Mouse (Mus musculus) stomach, embryonic 15.5 days (tissue): ENCODE data around the gene Klf1. TPM values are rescaled to one million over a fixed set of nuclear protein-coding genes. Genes with fewer than 3 reads are reported as not detected.

Source experiments
- ATAC-seq: fragments of 200-750 bp; cut with Nextera tagmentation; 2 replicates; pipeline ENCODE4 v1.8.0; 2017; ENCODE audit warnings: low read depth, moderate number of reproducible peaks, moderate TSS enrichment; ENCODE audit not compliant: insufficient read depth, low FRiP score
- H3K27ac ChIP-seq: fragments of 300-500 bp; sonication (generic); 2 replicates; pipeline ENCODE4 v1.5.1; 2015; ENCODE audit warnings: mild to moderate bottlenecking, inconsistent platforms
- H3K27me3 ChIP-seq: fragments of 300-500 bp; sonication (generic); replicated peaks from 2 replicates; pipeline ENCODE4 v1.6.1; 2015; ENCODE audit warnings: inconsistent platforms
- H3K36me3 ChIP-seq: fragments of 300-500 bp; sonication (generic); 2 replicates; pipeline ENCODE4 v1.6.1; 2015; ENCODE audit warnings: inconsistent platforms
- H3K4me1 ChIP-seq: fragments of 300-500 bp; sonication (generic); 2 replicates; pipeline ENCODE4 v1.6.1; 2015; ENCODE audit warnings: inconsistent platforms
- H3K4me2 ChIP-seq: fragments of 300-500 bp; sonication (generic); 2 replicates; pipeline ENCODE4 v1.6.1; 2015; ENCODE audit warnings: mild to moderate bottlenecking, inconsistent platforms
- H3K4me3 ChIP-seq: fragments of 300-500 bp; sonication (generic); replicated peaks from 2 replicates; pipeline ENCODE4 v1.5.1; 2015; ENCODE audit warnings: inconsistent platforms
- H3K9ac ChIP-seq: fragments of 300-500 bp; sonication (generic); 2 replicates; pipeline ENCODE4 v1.6.1; 2015; ENCODE audit warnings: inconsistent platforms
- H3K9me3 ChIP-seq: fragments of 300-500 bp; sonication (generic); 2 replicates; pipeline ENCODE4 v1.6.1; 2016; ENCODE audit warnings: inconsistent platforms
- WGBS: fragments of 180-500 bp; shearing (Covaris S2); methylation state at CpG from one replicate; pipeline ENCODE4 v1.1.7; 2015; 5-methylcytosine and 5-hydroxymethylcytosine counted together
- polyA plus RNA-seq: library from polyadenylated mRNA; unstranded; fragments of >200 nt; fragmentation: Nextera tagmentation; extraction: Ambion mirVana; gene quantifications from 2 replicates; pipeline ENCODE4 v1.2.1, GENCODE M21; 2015

Gene Klf1
- polyA plus RNA-seq, 1 experiment from 2014 or later, result 39.3 TPM

- H3K4me3 ChIP-seq, result peak overlapping the region; percentile 40; the same call in 1 of the 2 replicates
- peak overlapping the region; percentile 77 for H3K4me2 ChIP-seq
- no peaks in the 10 kb centered on the region for H3K9me3 ChIP-seq
- H3K27ac ChIP-seq, result no peak overlapping the region
- WGBS, result 60% methylated on average over 13 of the region's 13 CpGs
- no peaks in the 10 kb centered on the region for H3K36me3 ChIP-seq
- no peak for ATAC-seq
- H3K9ac ChIP-seq, result no peak overlapping the region
- H3K4me1 ChIP-seq, result peaks cover 12% of the 10 kb centered on the region
- H3K27me3 ChIP-seq, result peaks cover 44% of the 10 kb centered on the region
Observed at GRCm38 (mm10) chr8:84937620-84938485, 36.1 kb downstream of the Klf1 start.

- H3K9me3 ChIP-seq, result no peaks in the 10 kb centered on the region
- H3K4me1 ChIP-seq, result peaks cover 22% of the 10 kb centered on the region
- H3K9ac ChIP-seq, result no peak overlapping the region
- H3K36me3 ChIP-seq, result no peaks in the 10 kb centered on the region
- H3K27ac ChIP-seq, result no peak overlapping the region
- H3K27me3 ChIP-seq, result peaks cover 48% of the 10 kb centered on the region
- H3K4me3 ChIP-seq, result no peak overlapping the region
- ATAC-seq, result no peak
- H3K4me2 ChIP-seq, result no peak overlapping the region
- WGBS, result 20% methylated on average over 4 of the region's 4 CpGs
Observed at GRCm38 (mm10) chr8:84943699-84944098, 42.0 kb downstream of the Klf1 start.

GRCm38 (mm10) chr8:84944478-84945160 is 42.9 kb downstream of the Klf1 start:
- Histone ChIP-seq H3K4me3 (0 out of 2 replicates have a peak overlapping the region, but pooled peaks have one; percentile 5), H3K9ac (no peak overlapping the region), H3K36me3 (no peaks in the 10 kb centered on the region), H3K27ac (no peak overlapping the region), H3K27me3 (peaks cover 48% of the 10 kb centered on the region), H3K4me2 (peak overlapping the region; percentile 21; the same call in 1 of the 2 replicates), H3K4me1 (peaks cover 22% of the 10 kb centered on the region), H3K9me3 (no peaks in the 10 kb centered on the region)
- ATAC-seq, result peak; percentile 58
- 3% methylated on average over 26 of the region's 26 CpGs for WGBS

GRCm38 (mm10) chr8:84945235-84945632 is 43.5 kb downstream of the Klf1 start:
- Histone ChIP-seq H3K4me3 (peak overlapping the region; percentile 42; the same call in 1 of the 2 replicates), H3K9ac (no peak overlapping the region), H3K36me3 (no peaks in the 10 kb centered on the region), H3K4me1 (peaks cover 22% of the 10 kb centered on the region), H3K27ac (no peak overlapping the region), H3K9me3 (no peaks in the 10 kb centered on the region), H3K4me2 (peak overlapping the region; percentile 82), H3K27me3 (peaks cover 54% of the 10 kb centered on the region)
- 4% methylated on average over 11 of the region's 11 CpGs for WGBS
- no peak for ATAC-seq

GRCm38 (mm10) chr8:84945633-84946527 is 44.2 kb downstream of the Klf1 start:
- Histone ChIP-seq H3K4me2 (peak overlapping the region; percentile 82), H3K27ac (no peak overlapping the region), H3K4me1 (peaks cover 22% of the 10 kb centered on the region), H3K9ac (no peak overlapping the region), H3K9me3 (no peaks in the 10 kb centered on the region), H3K4me3 (peak overlapping the region; percentile 42), H3K27me3 (peaks cover 57% of the 10 kb centered on the region), H3K36me3 (no peaks in the 10 kb centered on the region)
- WGBS, result under 1% methylated on average over 54 of the region's 67 CpGs
- no peak; the same call in 1 of the 2 replicates for ATAC-seq

GRCm38 (mm10) chr8:84946528-84947240 is 45.0 kb downstream of the Klf1 start, which contains the start of gene Rtbdn:
Gene Rtbdn (plus strand): TSS chr8:84946991.
- Histone ChIP-seq H3K27me3 (peaks cover 61% of the 10 kb centered on the region), H3K9ac (no peak within 1 kb of the TSS), H3K36me3 (no peaks in the 10 kb centered on the region), H3K9me3 (no peaks in the 10 kb centered on the region), H3K27ac (no peak within 1 kb of the TSS), H3K4me1 (peaks cover 22% of the 10 kb centered on the region), H3K4me2 (peak within 1 kb of the TSS; percentile 82), H3K4me3 (peak within 1 kb of the TSS; percentile 42)
- 10% methylated on average over 17 of the region's 17 CpGs for WGBS
- no peak for ATAC-seq

- H3K9me3 ChIP-seq, result no peaks in the 10 kb centered on the region
- no peaks in the 10 kb centered on the region for H3K36me3 ChIP-seq
- ATAC-seq, result no peak
- no peak overlapping the region for H3K9ac ChIP-seq
- H3K27ac ChIP-seq, result no peak overlapping the region
- H3K4me1 ChIP-seq, result peaks cover 22% of the 10 kb centered on the region
- H3K27me3 ChIP-seq, result peaks cover 61% of the 10 kb centered on the region
- no peak overlapping the region for H3K4me3 ChIP-seq
- H3K4me2 ChIP-seq, result no peak overlapping the region
- 11% methylated on average over 9 of the region's 9 CpGs for WGBS
Observed at GRCm38 (mm10) chr8:84947241-84947545, 45.5 kb downstream of the Klf1 start.

GRCm38 (mm10) chr8:84949753-84950152 is 48.0 kb downstream of the Klf1 start:
- no peaks in the 10 kb centered on the region for H3K9me3 ChIP-seq
- H3K9ac ChIP-seq, result no peak overlapping the region
- no peak overlapping the region for H3K4me2 ChIP-seq
- peaks cover 48% of the 10 kb centered on the region for H3K27me3 ChIP-seq
- H3K27ac ChIP-seq, result no peak overlapping the region
- no peak for ATAC-seq
- H3K4me3 ChIP-seq, result no peak overlapping the region
- no peaks in the 10 kb centered on the region for H3K36me3 ChIP-seq
- WGBS, result 22% methylated on average over 12 of the region's 12 CpGs
- peaks cover 18% of the 10 kb centered on the region for H3K4me1 ChIP-seq

- Histone ChIP-seq H3K4me1 (no peaks in the 10 kb centered on the region), H3K27me3 (peaks cover 21% of the 10 kb centered on the region), H3K4me3 (no peak overlapping the region), H3K9me3 (no peaks in the 10 kb centered on the region), H3K27ac (no peak overlapping the region), H3K9ac (no peak overlapping the region), H3K4me2 (peak overlapping the region; percentile 29), H3K36me3 (peaks cover 5% of the 10 kb centered on the region; the same call in 1 of the 2 replicates)
- ATAC-seq, result peak; percentile 75
- WGBS, result 7% methylated on average over 18 of the region's 18 CpGs
Observed at GRCm38 (mm10) chr8:84952612-84953255, 51.0 kb downstream of the Klf1 start.
